Mouse (Mus musculus): ENCODE data around the gene Pate4. TPM values are rescaled to one million over a fixed set of nuclear protein-coding genes. Genes with fewer than 3 reads are reported as not detected.
A peak's percentile ranks its signal among the peaks of the same experiment; 100 is the strongest.
"Not testable (repeated sequence)": the region's sequence is repeated elsewhere in the genome, so short reads cannot be mapped to it uniquely, and the experiment has no call there.

The Pate4 gene
- not detected in 2 replicates for polyA plus RNA-seq (2015; fragmentation: Nextera tagmentation; extraction: Ambion mirVana)

- H3K27ac ChIP-seq: no peak within 1 kb of the TSS
- no peaks in the 10 kb centered on the region for H3K27me3 ChIP-seq (replicated peaks)
- WGBS: 73% methylated on average over 1 of the region's 1 CpGs
- H3K4me2 ChIP-seq: no peak within 1 kb of the TSS
- no peaks in the 10 kb centered on the region for H3K36me3 ChIP-seq
- H3K9ac ChIP-seq: no peak within 1 kb of the TSS
- no peaks in the 10 kb centered on the region for H3K4me1 ChIP-seq
- no peaks in the 10 kb centered on the region for H3K9me3 ChIP-seq
- H3K4me3 ChIP-seq (replicated peaks): no peak within 1 kb of the TSS
- ATAC-seq (ENCODE audit: insufficient read depth, low FRiP score, low read depth): no peak
These were observed at the start of gene Pate4 for GRCm38 (mm10) chr9:35611841-35612240. Pate4 (minus strand) TSS chr9:35611941.

- Histone ChIP-seq H3K36me3 (no peaks in the 10 kb centered on the region), H3K4me2 (no peak within 1 kb of the TSS), H3K9ac (no peak within 1 kb of the TSS), H3K27ac (no peak within 1 kb of the TSS), H3K27me3 (replicated peaks) (no peaks in the 10 kb centered on the region), H3K9me3 (no peaks in the 10 kb centered on the region), H3K4me3 (replicated peaks) (no peak within 1 kb of the TSS), H3K4me1 (no peaks in the 10 kb centered on the region)
- ATAC-seq (ENCODE audit: insufficient read depth, low FRiP score, low read depth): no peak
- 82% methylated on average over 1 of the region's 1 CpGs for WGBS
These were observed 36.4 kb upstream of the Pate4 start, which contains the start of gene Pate3 for GRCm38 (mm10) chr9:35648102-35648501. Pate3 (minus strand) TSS chr9:35648202.

GRCm38 (mm10) chr9:35632981-35633380 is 21.2 kb upstream of the Pate4 start:
- ATAC-seq (ENCODE audit: insufficient read depth, low FRiP score, low read depth): no peak
- Histone ChIP-seq H3K4me2 (no peak overlapping the region), H3K9me3 (no peaks in the 10 kb centered on the region), H3K9ac (no peak overlapping the region), H3K27me3 (replicated peaks) (no peaks in the 10 kb centered on the region), H3K4me1 (no peaks in the 10 kb centered on the region), H3K36me3 (no peaks in the 10 kb centered on the region), H3K4me3 (replicated peaks) (no peak overlapping the region), H3K27ac (no peak overlapping the region)
- WGBS: 87% methylated on average over 1 of the region's 1 CpGs

GRCm38 (mm10) chr9:35616784-35617183 is 5.0 kb upstream of the Pate4 start:
- H3K27me3 ChIP-seq (replicated peaks); H3K4me2 ChIP-seq; H3K9me3 ChIP-seq; H3K9ac ChIP-seq; ATAC-seq (ENCODE audit: insufficient read depth, low FRiP score, low read depth); H3K4me3 ChIP-seq (replicated peaks); H3K27ac ChIP-seq; H3K36me3 ChIP-seq; H3K4me1 ChIP-seq: not testable (repeated sequence)
- 63% methylated on average over 2 of the region's 2 CpGs for WGBS

DNA sequence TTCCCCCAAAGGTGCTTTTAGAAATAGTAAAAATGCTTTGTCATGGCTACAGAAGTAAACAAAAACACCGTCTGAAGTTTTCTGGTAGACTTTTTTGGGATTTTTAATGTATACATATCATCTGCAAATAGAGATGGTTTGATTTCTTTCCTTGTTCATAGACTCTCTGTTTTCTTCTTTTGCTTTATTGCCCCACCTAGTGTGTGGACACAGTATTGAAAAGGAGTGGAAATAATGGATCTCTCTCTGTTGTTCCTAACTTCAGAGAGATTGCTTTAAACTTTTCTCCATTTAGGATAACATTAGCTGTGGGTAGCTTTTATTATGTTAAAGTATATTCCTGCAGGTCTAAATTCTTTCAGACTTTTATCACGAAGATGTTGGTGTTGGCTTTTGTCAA is 2.3 kb upstream of the Pate4 start:
- H3K27me3 ChIP-seq (replicated peaks): no peaks in the 10 kb centered on the region
- no peak overlapping the region for H3K4me2 ChIP-seq
- no peak for ATAC-seq (ENCODE audit: insufficient read depth, low FRiP score, low read depth)
- no peak overlapping the region for H3K27ac ChIP-seq
- H3K36me3 ChIP-seq: no peaks in the 10 kb centered on the region
- H3K4me1 ChIP-seq: no peaks in the 10 kb centered on the region
- H3K9ac ChIP-seq: no peak overlapping the region
- WGBS: 28% methylated on average over 2 of the region's 2 CpGs
- no peak overlapping the region for H3K4me3 ChIP-seq (replicated peaks)
- no peaks in the 10 kb centered on the region for H3K9me3 ChIP-seq

DNA sequence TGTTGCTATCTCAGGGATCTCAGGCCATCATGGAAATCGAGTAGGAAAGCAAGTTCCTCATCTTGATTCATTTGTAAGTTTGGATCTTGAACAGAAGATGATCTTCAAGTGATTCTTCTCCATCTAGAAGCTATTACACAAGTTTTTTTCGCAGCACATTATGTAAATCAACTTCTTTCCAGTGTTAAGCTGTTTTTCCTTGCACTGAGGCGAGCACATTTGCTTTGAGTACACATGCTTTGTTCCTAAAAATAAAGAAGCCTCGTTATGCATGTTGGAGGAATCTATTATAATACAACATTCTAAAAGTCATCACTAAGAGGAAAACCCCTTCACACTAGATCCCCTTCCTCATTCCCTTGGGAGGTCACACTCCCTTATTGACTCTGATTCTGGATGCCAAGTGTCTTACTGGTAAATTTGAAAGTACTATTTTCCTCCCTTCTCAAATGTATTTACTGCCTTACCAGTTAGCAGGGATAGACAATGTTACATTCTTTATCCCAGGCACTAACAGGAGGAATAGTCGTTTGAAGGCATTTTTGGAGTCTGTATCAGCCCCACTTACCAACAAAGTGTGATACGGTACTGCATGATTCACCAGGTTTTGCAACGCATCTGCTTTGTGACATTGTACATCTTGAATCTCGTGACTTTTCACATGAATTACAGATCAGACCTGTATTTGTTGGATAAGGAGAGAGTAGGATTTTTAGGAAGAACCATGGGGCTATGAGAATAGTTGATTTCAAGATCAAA is 3.9 kb downstream of the Pate4 start:
- no peaks in the 10 kb centered on the region for H3K36me3 ChIP-seq
- no peak overlapping the region for H3K4me3 ChIP-seq (replicated peaks)
- H3K27ac ChIP-seq: no peak overlapping the region
- H3K27me3 ChIP-seq (replicated peaks): no peaks in the 10 kb centered on the region
- H3K9me3 ChIP-seq: no peaks in the 10 kb centered on the region
- 69% methylated on average over 8 of the region's 8 CpGs for WGBS
- no peaks in the 10 kb centered on the region for H3K4me1 ChIP-seq
- no peak overlapping the region for H3K9ac ChIP-seq
- no peak for ATAC-seq (ENCODE audit: insufficient read depth, low FRiP score, low read depth)
- H3K4me2 ChIP-seq: no peak overlapping the region

GRCm38 (mm10) chr9:35592903-35593302 is 18.8 kb downstream of the Pate4 start:
- Histone ChIP-seq H3K4me3 (replicated peaks) (no peak overlapping the region), H3K27me3 (replicated peaks) (no peaks in the 10 kb centered on the region), H3K4me1 (no peaks in the 10 kb centered on the region), H3K9ac (no peak overlapping the region), H3K9me3 (no peaks in the 10 kb centered on the region), H3K27ac (no peak overlapping the region), H3K36me3 (no peaks in the 10 kb centered on the region), H3K4me2 (no peak overlapping the region)
- no peak for ATAC-seq (ENCODE audit: insufficient read depth, low FRiP score, low read depth)
- 5% methylated on average over 2 of the region's 2 CpGs for WGBS

DNA sequence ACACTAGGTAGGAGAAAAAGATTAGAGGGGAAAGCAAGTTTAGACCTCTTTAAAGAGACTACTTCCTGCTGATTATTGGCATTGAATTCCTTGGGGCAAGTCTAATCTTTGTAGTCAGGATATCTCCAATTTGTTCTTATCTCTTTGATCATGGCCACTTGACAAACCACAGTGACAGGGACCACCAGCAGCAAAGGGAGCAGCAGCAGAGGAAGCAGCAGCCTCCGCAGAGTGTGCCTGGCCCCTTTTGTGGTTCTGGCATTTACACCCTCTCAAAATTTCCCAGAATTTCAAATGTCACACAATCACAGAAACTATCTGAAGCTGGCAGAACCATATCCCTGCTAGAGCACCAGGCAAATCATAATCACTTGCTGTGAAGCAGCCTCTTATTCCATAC is 24.1 kb downstream of the Pate4 start:
- H3K4me2 ChIP-seq: no peak overlapping the region
- no peaks in the 10 kb centered on the region for H3K27me3 ChIP-seq (replicated peaks)
- no peak overlapping the region for H3K27ac ChIP-seq
- no peaks in the 10 kb centered on the region for H3K4me1 ChIP-seq
- 50% methylated on average over 1 of the region's 1 CpGs for WGBS
- no peaks in the 10 kb centered on the region for H3K36me3 ChIP-seq
- H3K9me3 ChIP-seq: no peaks in the 10 kb centered on the region
- H3K4me3 ChIP-seq (replicated peaks): no peak overlapping the region
- no peak for ATAC-seq (ENCODE audit: insufficient read depth, low FRiP score, low read depth)
- no peak overlapping the region for H3K9ac ChIP-seq

DNA sequence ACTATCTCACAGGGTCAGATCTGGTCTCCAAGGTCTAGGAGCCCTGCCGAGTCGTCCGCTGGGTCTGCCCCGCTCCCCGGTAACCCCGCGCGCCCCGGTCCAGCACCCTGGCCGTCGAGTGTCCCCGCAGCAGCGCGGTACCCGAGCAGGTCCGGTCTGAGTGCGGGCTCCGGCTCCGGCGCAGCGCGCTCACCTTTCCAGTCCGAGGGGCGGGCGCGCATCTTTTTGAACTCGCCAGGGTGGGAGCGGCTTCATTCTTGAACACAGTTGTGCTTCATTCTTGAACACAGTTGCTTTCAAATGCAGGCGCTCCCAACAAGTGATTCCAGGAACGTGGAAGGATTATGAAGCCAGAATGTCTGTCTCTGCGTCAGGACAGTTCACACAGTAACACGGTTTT is 37.3 kb downstream of the Pate4 start:
- Histone ChIP-seq H3K4me3 (replicated peaks) (peak overlapping the region; percentile 19; the same call in 1 of the 2 replicates), H3K9ac (no peak overlapping the region), H3K36me3 (no peaks in the 10 kb centered on the region), H3K4me1 (peaks cover 3% of the 10 kb centered on the region), H3K9me3 (no peaks in the 10 kb centered on the region), H3K27me3 (replicated peaks) (peaks cover 4% of the 10 kb centered on the region; the same call in 1 of the 2 replicates), H3K4me2 (peak overlapping the region; percentile 51), H3K27ac (no peak overlapping the region)
- no peak for ATAC-seq (ENCODE audit: insufficient read depth, low FRiP score, low read depth)
- WGBS: 4% methylated on average over 32 of the region's 32 CpGs

- WGBS: 9% methylated on average over 5 of the region's 5 CpGs
- Histone ChIP-seq H3K4me1 (peaks cover 6% of the 10 kb centered on the region), H3K9ac (peak overlapping the region; percentile 62), H3K4me3 (replicated peaks) (peak overlapping the region; percentile 83), H3K27me3 (replicated peaks) (peaks cover 4% of the 10 kb centered on the region; the same call in 1 of the 2 replicates), H3K27ac (no peak overlapping the region), H3K36me3 (peaks cover 14% of the 10 kb centered on the region; the same call in 1 of the 2 replicates), H3K4me2 (peak overlapping the region; percentile 56), H3K9me3 (no peaks in the 10 kb centered on the region)
- no peak for ATAC-seq (ENCODE audit: insufficient read depth, low FRiP score, low read depth)
These were observed 41.1 kb downstream of the Pate4 start for GRCm38 (mm10) chr9:35570663-35571062.

DNA sequence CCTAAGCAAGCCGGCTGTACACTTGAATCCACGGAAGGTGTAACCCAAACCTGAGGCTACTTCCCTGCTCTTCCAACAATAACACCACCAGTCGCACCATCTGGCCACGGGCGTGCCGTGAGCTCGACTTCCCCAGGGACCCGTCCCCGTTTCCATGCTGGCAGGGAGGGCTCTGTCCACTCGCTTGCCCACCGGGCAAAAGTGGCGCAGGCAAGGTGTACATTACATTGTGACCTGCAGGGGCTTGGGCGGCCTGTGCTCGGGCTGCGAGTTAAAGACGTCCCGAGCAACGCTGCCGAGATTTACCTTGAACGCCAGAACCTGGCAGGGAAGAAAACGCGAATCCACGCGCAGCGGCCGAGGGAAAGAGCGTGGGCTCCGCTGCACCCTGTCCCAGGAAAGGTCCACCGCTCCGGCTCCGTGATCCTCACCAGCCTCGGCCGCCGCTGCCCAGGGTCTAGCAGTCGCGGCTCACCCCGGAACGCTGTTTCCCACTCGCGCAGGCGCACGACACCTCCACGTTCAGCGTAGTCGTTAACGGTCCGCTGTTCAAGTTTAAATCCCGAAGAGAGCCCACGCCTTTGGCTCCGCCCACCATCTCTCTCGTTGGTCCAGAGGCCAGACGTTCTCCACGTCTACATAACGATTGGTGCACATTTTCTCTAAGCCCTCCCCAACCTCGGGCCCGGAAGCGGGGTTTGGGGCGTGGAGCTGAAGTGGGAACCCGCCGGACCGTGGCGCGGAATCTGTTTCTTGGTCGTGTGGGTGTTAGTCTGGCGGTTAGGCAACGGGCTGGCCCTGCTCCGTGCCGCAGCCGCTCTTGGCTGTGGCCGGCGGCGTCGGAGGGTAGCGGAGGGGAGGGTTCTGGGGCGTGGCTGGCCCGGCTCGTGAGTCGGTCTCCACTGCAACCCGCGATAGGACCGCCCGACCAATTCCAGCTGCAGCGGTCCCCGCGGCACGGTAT is 41.9 kb downstream of the Pate4 start, which contains the start of the genes Pate2 and Hyls1:
TSS of gene Pate2 (plus strand) at position 714 of the 964 bp plus-strand sequence.
TSS of gene Hyls1 (minus strand) at position 828 of the 964 bp plus-strand sequence.
- WGBS: under 1% methylated on average over 85 of the region's 86 CpGs
- peak within 1 kb of the TSS; percentile 83 for H3K4me3 ChIP-seq (replicated peaks)
- peak within 1 kb of the TSS; percentile 83 for H3K4me2 ChIP-seq
- H3K4me1 ChIP-seq: peaks cover 6% of the 10 kb centered on the region
- no peaks in the 10 kb centered on the region for H3K9me3 ChIP-seq
- H3K9ac ChIP-seq: peak within 1 kb of the TSS; percentile 74
- peaks cover 4% of the 10 kb centered on the region; the same call in 1 of the 2 replicates for H3K27me3 ChIP-seq (replicated peaks)
- peaks cover 22% of the 10 kb centered on the region for H3K36me3 ChIP-seq
- peak; percentile 99 for ATAC-seq (ENCODE audit: insufficient read depth, low FRiP score, low read depth)
- peak within 1 kb of the TSS; percentile 84 for H3K27ac ChIP-seq
